Mouse (Mus musculus) intestine, embryonic 15.5 days (tissue): ENCODE measurements at regions not wholly inside any gene's neighbourhood (a gene's known extent, or its start where the extent isn't known, plus 50 kb on each side); places are given as distances from the start of the nearest gene placed in this dataset.

ENCODE experiments used
- ATAC-seq: fragments of 200-750 bp; cut with Nextera tagmentation; 2 replicates; pipeline ENCODE4 v1.8.0; 2017; ENCODE audit warnings: moderate TSS enrichment, moderate library complexity
- H3K27ac ChIP-seq: fragments of 300-500 bp; sonication (generic); 2 replicates; pipeline ENCODE4 v1.5.1; 2015; ENCODE audit warnings: mild to moderate bottlenecking, inconsistent platforms
- H3K27me3 ChIP-seq: fragments of 300-500 bp; sonication (generic); replicated peaks from 2 replicates; pipeline ENCODE4 v1.6.1; 2015; ENCODE audit warnings: inconsistent platforms
- H3K36me3 ChIP-seq: fragments of 300-500 bp; sonication (generic); 2 replicates; pipeline ENCODE4 v1.6.1; 2015; ENCODE audit warnings: inconsistent platforms
- H3K4me1 ChIP-seq: fragments of 300-500 bp; sonication (generic); replicated peaks from 2 replicates; pipeline ENCODE4 v1.6.1; 2015; ENCODE audit warnings: inconsistent platforms
- H3K4me2 ChIP-seq: fragments of 300-500 bp; sonication (generic); replicated peaks from 2 replicates; pipeline ENCODE4 v1.6.1; 2015; ENCODE audit warnings: mild to moderate bottlenecking, inconsistent platforms
- H3K4me3 ChIP-seq: fragments of 300-500 bp; sonication (generic); replicated peaks from 2 replicates; pipeline ENCODE4 v1.5.1; 2015; ENCODE audit warnings: inconsistent platforms
- H3K9ac ChIP-seq: fragments of 300-500 bp; sonication (generic); 2 replicates; pipeline ENCODE4 v1.6.1; 2015; ENCODE audit warnings: inconsistent platforms
- H3K9me3 ChIP-seq: fragments of 300-500 bp; sonication (generic); 2 replicates; pipeline ENCODE4 v1.6.1; 2016; ENCODE audit warnings: inconsistent platforms
- WGBS: fragments of 180-500 bp; shearing (Covaris S2); methylation state at CpG from one replicate; pipeline ENCODE4 v1.1.7; 2015; 5-methylcytosine and 5-hydroxymethylcytosine counted together

- Histone ChIP-seq H3K27me3 (no peaks in the 10 kb centered on the region), H3K36me3 (no peaks in the 10 kb centered on the region), H3K9ac (no peak overlapping the region), H3K4me1 (peaks cover 3% of the 10 kb centered on the region; the same call in 1 of the 2 replicates), H3K27ac (no peak overlapping the region), H3K9me3 (no peaks in the 10 kb centered on the region), H3K4me3 (no peak overlapping the region), H3K4me2 (no peak overlapping the region)
- 88% methylated on average over 1 of the region's 1 CpGs for WGBS
- no peak for ATAC-seq
Measured at GRCm38 (mm10) chr2:48622316-48622715, 191.6 kb upstream of the Acvr2a start.

GRCm38 (mm10) chr2:48624040-48624439 is 189.9 kb upstream of the Acvr2a start:
- Histone ChIP-seq H3K9me3 (no peaks in the 10 kb centered on the region), H3K27ac (0 out of 2 replicates have a peak overlapping the region, but pooled peaks have one; percentile 27), H3K4me2 (no peak overlapping the region), H3K9ac (no peak overlapping the region), H3K36me3 (no peaks in the 10 kb centered on the region), H3K4me1 (peaks cover 2% of the 10 kb centered on the region; the same call in 1 of the 2 replicates), H3K4me3 (no peak overlapping the region), H3K27me3 (no peaks in the 10 kb centered on the region)
- ATAC-seq = peak; percentile 88
- 34% methylated on average over 6 of the region's 6 CpGs for WGBS

- peak; percentile 92 for ATAC-seq
Measured at GRCm38 (mm10) chr2:48624461-48624860, 189.4 kb upstream of the Acvr2a start.

GRCm38 (mm10) chr2:48627011-48627410 is 186.9 kb upstream of the Acvr2a start:
- no peak overlapping the region for H3K9ac ChIP-seq
- H3K36me3 ChIP-seq = no peaks in the 10 kb centered on the region
- 44% methylated on average over 4 of the region's 4 CpGs for WGBS
- H3K4me2 ChIP-seq = no peak overlapping the region
- no peak overlapping the region for H3K4me3 ChIP-seq
- ATAC-seq = no peak
- H3K4me1 ChIP-seq = no peaks in the 10 kb centered on the region; the same call in 1 of the 2 replicates
- no peaks in the 10 kb centered on the region for H3K27me3 ChIP-seq
- no peak overlapping the region for H3K27ac ChIP-seq
- H3K9me3 ChIP-seq = no peaks in the 10 kb centered on the region

More at GRCm38 (mm10) chr2:48624461-48624860, 189.4 kb upstream of the Acvr2a start:
- no peaks in the 10 kb centered on the region for H3K27me3 ChIP-seq
- H3K4me3 ChIP-seq = no peak overlapping the region
- H3K36me3 ChIP-seq = no peaks in the 10 kb centered on the region
- 58% methylated on average over 2 of the region's 2 CpGs for WGBS
- H3K27ac ChIP-seq = 0 out of 2 replicates have a peak overlapping the region, but pooled peaks have one; percentile 27
- H3K4me2 ChIP-seq = no peak overlapping the region
- no peaks in the 10 kb centered on the region; the same call in 1 of the 2 replicates for H3K4me1 ChIP-seq
- H3K9me3 ChIP-seq = no peaks in the 10 kb centered on the region
- H3K9ac ChIP-seq = no peak overlapping the region

GRCm38 (mm10) chr2:48629106-48630050 is 184.5 kb upstream of the Acvr2a start:
- no peaks in the 10 kb centered on the region for H3K9me3 ChIP-seq
- WGBS = 65% methylated on average over 9 of the region's 9 CpGs
- ATAC-seq = no peak

GRCm38 (mm10) chr2:48634456-48635174 is 179.3 kb upstream of the Acvr2a start:
- Histone ChIP-seq H3K4me2 (no peak overlapping the region), H3K27ac (no peak overlapping the region), H3K4me3 (no peak overlapping the region), H3K36me3 (no peaks in the 10 kb centered on the region), H3K27me3 (no peaks in the 10 kb centered on the region), H3K9me3 (no peaks in the 10 kb centered on the region), H3K4me1 (no peaks in the 10 kb centered on the region), H3K9ac (no peak overlapping the region)
- 79% methylated on average over 10 of the region's 10 CpGs for WGBS
- no peak for ATAC-seq

More at GRCm38 (mm10) chr2:48629106-48630050, 184.5 kb upstream of the Acvr2a start:
- no peak overlapping the region for H3K4me2 ChIP-seq
- no peak overlapping the region for H3K4me3 ChIP-seq
- no peaks in the 10 kb centered on the region for H3K27me3 ChIP-seq
- H3K4me1 ChIP-seq = no peaks in the 10 kb centered on the region
- H3K27ac ChIP-seq = no peak overlapping the region
- no peaks in the 10 kb centered on the region for H3K36me3 ChIP-seq
- H3K9ac ChIP-seq = no peak overlapping the region

GRCm38 (mm10) chr2:48636108-48636507 is 177.8 kb upstream of the Acvr2a start:
- no peak overlapping the region for H3K4me2 ChIP-seq
- no peaks in the 10 kb centered on the region for H3K9me3 ChIP-seq
- no peaks in the 10 kb centered on the region for H3K27me3 ChIP-seq
- no peak overlapping the region for H3K9ac ChIP-seq
- H3K27ac ChIP-seq = no peak overlapping the region
- no peak overlapping the region for H3K4me3 ChIP-seq
- H3K36me3 ChIP-seq = no peaks in the 10 kb centered on the region
- WGBS = 54% methylated on average over 2 of the region's 2 CpGs
- H3K4me1 ChIP-seq = no peaks in the 10 kb centered on the region
- peak; percentile 90 for ATAC-seq

GRCm38 (mm10) chr2:48644114-48644513 is 169.8 kb upstream of the Acvr2a start:
- Histone ChIP-seq H3K9ac (no peak overlapping the region), H3K4me3 (no peak overlapping the region), H3K9me3 (no peaks in the 10 kb centered on the region), H3K27ac (no peak overlapping the region), H3K4me1 (no peaks in the 10 kb centered on the region), H3K27me3 (no peaks in the 10 kb centered on the region), H3K4me2 (no peak overlapping the region), H3K36me3 (no peaks in the 10 kb centered on the region)
- 59% methylated on average over 3 of the region's 3 CpGs for WGBS
- ATAC-seq = no peak

- Histone ChIP-seq H3K9me3 (no peaks in the 10 kb centered on the region), H3K4me1 (no peaks in the 10 kb centered on the region), H3K27me3 (no peaks in the 10 kb centered on the region), H3K27ac (no peak overlapping the region), H3K4me3 (no peak overlapping the region), H3K4me2 (no peak overlapping the region), H3K9ac (no peak overlapping the region), H3K36me3 (no peaks in the 10 kb centered on the region)
- 26% methylated on average over 2 of the region's 2 CpGs for WGBS
- ATAC-seq = no peak
Measured at GRCm38 (mm10) chr2:48650281-48650680, 163.6 kb upstream of the Acvr2a start.

GRCm38 (mm10) chr2:48661222-48661621 is 152.7 kb upstream of the Acvr2a start:
- Histone ChIP-seq H3K4me2 (no peak overlapping the region), H3K4me3 (no peak overlapping the region), H3K9ac (no peak overlapping the region), H3K36me3 (no peaks in the 10 kb centered on the region), H3K9me3 (no peaks in the 10 kb centered on the region), H3K27ac (no peak overlapping the region), H3K27me3 (no peaks in the 10 kb centered on the region), H3K4me1 (no peaks in the 10 kb centered on the region)
- no peak for ATAC-seq
- 80% methylated on average over 1 of the region's 1 CpGs for WGBS

GRCm38 (mm10) chr2:48665103-48665502 is 148.8 kb upstream of the Acvr2a start:
- Histone ChIP-seq H3K4me2 (no peak overlapping the region), H3K27me3 (no peaks in the 10 kb centered on the region), H3K9me3 (no peaks in the 10 kb centered on the region), H3K9ac (no peak overlapping the region), H3K4me3 (no peak overlapping the region), H3K36me3 (no peaks in the 10 kb centered on the region), H3K4me1 (no peaks in the 10 kb centered on the region), H3K27ac (no peak overlapping the region)
- ATAC-seq = no peak
- 45% methylated on average over 2 of the region's 2 CpGs for WGBS

GRCm38 (mm10) chr2:48689098-48689497 is 124.8 kb upstream of the Acvr2a start:
- ATAC-seq = no peak
- no peak overlapping the region for H3K9ac ChIP-seq
- H3K27ac ChIP-seq = no peak overlapping the region
- no peak overlapping the region for H3K4me2 ChIP-seq
- 88% methylated on average over 1 of the region's 1 CpGs for WGBS
- H3K36me3 ChIP-seq = no peaks in the 10 kb centered on the region
- no peaks in the 10 kb centered on the region for H3K9me3 ChIP-seq
- no peaks in the 10 kb centered on the region for H3K27me3 ChIP-seq
- H3K4me3 ChIP-seq = no peak overlapping the region
- H3K4me1 ChIP-seq = no peaks in the 10 kb centered on the region
